Mouse (Mus musculus) heart, embryonic 14.5 days (tissue): ENCODE results near the gene Tmem116. TPM values are rescaled to one million over a fixed set of nuclear protein-coding genes. Genes with fewer than 3 reads are reported as not detected.

Experiments used
- ATAC-seq: fragments of 200-750 bp; cut with Nextera tagmentation; 2 replicates; pipeline ENCODE4 v1.8.0; 2017; ENCODE audit warnings: low read depth, moderate TSS enrichment; ENCODE audit not compliant: insufficient number of reproducible peaks, insufficient read depth, low FRiP score
- H3K27ac ChIP-seq, 2 experiments: fragments of 200-500 bp in 1 of 2; fragments of 300-500 bp in 1 of 2; sonication (generic) in 1 of 2; replicated peaks in 1 of 2; 2 replicates each; pipeline ENCODE4 v1.5.1; 2012 to 2014; ENCODE audit warnings: low read depth in 2 of 2, low read length in 2 of 2, control low read depth in 1 of 2, mild to moderate bottlenecking in 1 of 2, mixed read lengths in 1 of 2; ENCODE audit not compliant: control insufficient read depth in 1 of 2, insufficient read depth in 1 of 2
- H3K27me3 ChIP-seq: fragments of 300-500 bp; sonication (generic); 2 replicates; pipeline ENCODE4 v1.6.1; 2014; ENCODE audit warnings: mild to moderate bottlenecking, low read length, control low read depth; ENCODE audit not compliant: control insufficient read depth, insufficient read depth
- H3K36me3 ChIP-seq: fragments of 300-500 bp; sonication (generic); 2 replicates; pipeline ENCODE4 v1.6.1; 2014; ENCODE audit warnings: mild to moderate bottlenecking, control low read depth, low read length, mixed read lengths; ENCODE audit not compliant: control insufficient read depth, insufficient read depth
- H3K4me1 ChIP-seq, 2 experiments: fragments of 200-500 bp in 1 of 2; fragments of 300-500 bp in 1 of 2; sonication (generic) in 1 of 2; 2 replicates each; pipeline ENCODE4 v1.6.1; 2012 to 2014; ENCODE audit warnings: low read length in 2 of 2, control low read depth in 1 of 2, mixed read lengths in 1 of 2; ENCODE audit not compliant: control insufficient read depth in 2 of 2, insufficient read depth in 2 of 2
- H3K4me2 ChIP-seq: fragments of 300-500 bp; sonication (generic); 2 replicates; pipeline ENCODE4 v1.6.1; 2014; ENCODE audit warnings: mild to moderate bottlenecking, low read length
- H3K4me3 ChIP-seq, 2 experiments: fragments of 200-500 bp in 1 of 2; fragments of 300-500 bp in 1 of 2; sonication (generic) in 1 of 2; 2 replicates each; pipeline ENCODE4 v1.5.1; 2012 to 2014; ENCODE audit warnings: low read length in 2 of 2, mild to moderate bottlenecking in 2 of 2, control low read depth in 1 of 2, low read depth in 1 of 2, moderate library complexity in 1 of 2; ENCODE audit not compliant: control insufficient read depth in 1 of 2, insufficient read depth in 1 of 2
- H3K9ac ChIP-seq: fragments of 300-500 bp; sonication (generic); 2 replicates; pipeline ENCODE4 v1.6.1; 2014; ENCODE audit warnings: mild to moderate bottlenecking, low read length
- H3K9me3 ChIP-seq: fragments of 300-500 bp; sonication (generic); 2 replicates; pipeline ENCODE4 v1.6.1; 2016; ENCODE audit warnings: low read length, control low read depth; ENCODE audit not compliant: control insufficient read depth
- WGBS: fragments of 180-500 bp; shearing (Covaris S2); extraction: QIAGEN DNeasy Blood & Tissue Kit; methylation state at CpG from one replicate; pipeline ENCODE4 v1.1.7; 2014; 5-methylcytosine and 5-hydroxymethylcytosine counted together
- polyA plus RNA-seq: library from polyadenylated mRNA; unstranded; fragments of >200 nt; fragmentation: Nextera tagmentation; extraction: Ambion mirVana; gene quantifications from 2 replicates; pipeline ENCODE4 v1.2.1, GENCODE M21; 2014

Tmem116 gene
- polyA plus RNA-seq, 1 experiment from 2014 or later = 4.2 TPM

DNA sequence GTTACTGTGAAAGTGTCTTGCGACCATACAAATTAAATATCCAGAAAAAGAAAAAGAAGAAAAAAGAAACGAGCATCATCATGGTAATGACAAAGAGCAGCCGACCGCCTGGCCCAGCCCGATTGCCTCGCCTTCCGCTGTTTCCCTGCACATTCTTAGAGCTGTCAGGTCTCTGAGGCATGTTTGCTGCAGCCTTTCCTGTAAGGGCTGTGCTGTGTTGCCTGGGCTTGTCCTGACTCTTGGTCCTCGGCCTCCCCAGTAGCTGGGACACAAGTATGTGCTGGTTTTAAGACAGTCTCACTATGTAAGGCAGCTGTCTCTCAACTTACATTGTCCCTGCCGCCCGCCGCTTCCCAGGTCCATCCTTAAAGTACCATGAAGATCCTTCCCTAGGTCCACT, 12.9 kb upstream of the Tmem116 start:
- no peaks in the 10 kb centered on the region for H3K4me1 ChIP-seq

GRCm38 (mm10) chr5:121443548-121443947, 8.1 kb upstream of the Tmem116 start:
- Histone ChIP-seq H3K9me3 (no peaks in the 10 kb centered on the region), H3K27me3 (no peaks in the 10 kb centered on the region), H3K4me2 (no peak overlapping the region), H3K4me3 (no peak overlapping the region), H3K27ac (no peak overlapping the region), H3K4me1 (no peaks in the 10 kb centered on the region), H3K36me3 (peaks cover 98% of the 10 kb centered on the region), H3K9ac (no peak overlapping the region)
- 93% methylated on average over 3 of the region's 3 CpGs for WGBS
- ATAC-seq = no peak

More for the DNA sequence above, 12.9 kb upstream of the Tmem116 start:
- Histone ChIP-seq H3K4me3 (no peak overlapping the region), H3K36me3 (peaks cover 98% of the 10 kb centered on the region), H3K9ac (no peak overlapping the region), H3K4me2 (no peak overlapping the region), H3K27me3 (no peaks in the 10 kb centered on the region), H3K9me3 (no peaks in the 10 kb centered on the region), H3K27ac (no peak overlapping the region)
- no peak for ATAC-seq
- 88% methylated on average over 11 of the region's 11 CpGs for WGBS

DNA sequence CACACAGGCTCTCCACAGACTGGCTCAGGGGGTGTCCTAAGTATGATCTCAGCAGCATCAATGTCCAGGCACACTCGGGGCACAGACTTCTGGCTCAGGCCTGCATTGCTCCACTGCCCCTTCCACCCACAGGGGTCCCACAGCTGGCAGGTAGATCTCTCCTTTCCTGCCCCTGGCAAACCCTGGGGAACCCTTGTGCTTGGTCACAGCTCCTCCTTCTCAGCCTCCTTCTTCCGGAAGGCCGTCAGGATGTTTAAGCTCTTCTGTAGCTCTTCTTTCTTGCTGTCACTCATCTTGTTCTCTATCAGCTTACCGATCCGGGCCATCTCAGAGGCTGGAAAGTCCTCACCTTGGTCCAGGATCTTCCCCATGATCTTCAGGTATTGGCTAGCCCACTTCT, 6.8 kb upstream of the Tmem116 start:
- no peak overlapping the region for H3K9ac ChIP-seq
- ATAC-seq = no peak
- no peak overlapping the region for H3K27ac ChIP-seq
- no peaks in the 10 kb centered on the region for H3K4me1 ChIP-seq
- H3K27me3 ChIP-seq = no peaks in the 10 kb centered on the region
- H3K4me2 ChIP-seq = no peak overlapping the region
- H3K9me3 ChIP-seq = no peaks in the 10 kb centered on the region
- H3K4me3 ChIP-seq = no peak overlapping the region
- peaks cover 98% of the 10 kb centered on the region for H3K36me3 ChIP-seq
- WGBS = 77% methylated on average over 5 of the region's 5 CpGs

GRCm38 (mm10) chr5:121448450-121448849, 3.2 kb upstream of the Tmem116 start:
- WGBS = 97% methylated on average over 3 of the region's 3 CpGs
- Histone ChIP-seq H3K9ac (no peak overlapping the region), H3K27ac (no peak overlapping the region), H3K4me2 (no peak overlapping the region), H3K4me3 (no peak overlapping the region), H3K27me3 (no peaks in the 10 kb centered on the region), H3K36me3 (peaks cover 67% of the 10 kb centered on the region), H3K4me1 (peaks cover 5 to 11% of the 10 kb centered on the region in 2 experiments), H3K9me3 (no peaks in the 10 kb centered on the region)
- no peak for ATAC-seq

- Histone ChIP-seq H3K36me3 (peaks cover 51% of the 10 kb centered on the region), H3K4me3 (no peak overlapping the region), H3K4me1 (peaks cover 20 to 25% of the 10 kb centered on the region in 2 experiments), H3K27me3 (no peaks in the 10 kb centered on the region), H3K9me3 (no peaks in the 10 kb centered on the region), H3K4me2 (no peak overlapping the region), H3K9ac (no peak overlapping the region), H3K27ac (no peak overlapping the region)
- WGBS = 72% methylated on average over 6 of the region's 6 CpGs
- no peak for ATAC-seq
Measured at GRCm38 (mm10) chr5:121449976-121450375, 1.7 kb upstream of the Tmem116 start.

- Histone ChIP-seq H3K4me3 (no peak overlapping the region), H3K4me2 (peak overlapping the region; percentile 77; the same call in 1 of the 2 replicates), H3K27me3 (no peaks in the 10 kb centered on the region), H3K9me3 (no peaks in the 10 kb centered on the region), H3K4me1 (peaks cover 20 to 25% of the 10 kb centered on the region in 2 experiments), H3K36me3 (peaks cover 46% of the 10 kb centered on the region), H3K27ac (no peak overlapping the region), H3K9ac (no peak overlapping the region)
- 85% methylated on average over 9 of the region's 9 CpGs for WGBS
- ATAC-seq = no peak
Measured at GRCm38 (mm10) chr5:121450476-121450875, 1.2 kb upstream of the Tmem116 start.

DNA sequence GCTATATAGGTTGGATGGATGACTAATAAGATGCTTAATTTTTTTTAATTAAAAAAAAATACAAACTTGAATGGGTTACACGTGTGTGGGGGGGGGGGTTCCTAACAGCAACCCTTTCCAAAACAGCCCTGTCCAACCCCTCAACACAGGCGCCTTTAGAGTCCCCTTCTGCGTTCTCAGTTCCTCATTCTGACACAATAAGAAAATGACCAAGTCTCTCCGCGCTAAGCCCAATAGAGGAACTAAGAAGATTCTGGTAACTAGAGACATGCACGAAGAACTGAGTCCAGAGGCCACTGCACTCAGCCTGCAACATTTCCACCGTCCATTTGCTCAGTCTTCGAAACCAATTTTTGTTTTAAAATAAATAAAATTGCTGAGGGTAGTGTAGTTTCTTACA, 490 bp upstream of the Tmem116 start:
- Histone ChIP-seq H3K4me3 (peak overlapping the region; percentile 72 to 91), H3K9ac (peak overlapping the region; percentile 98), H3K27ac (peak overlapping the region in 1 of 2 experiments; percentile 98; a peak in 2 of 4 replicates), H3K4me2 (peak overlapping the region; percentile 77), H3K4me1 (peaks cover 20 to 25% of the 10 kb centered on the region in 2 experiments), H3K9me3 (no peaks in the 10 kb centered on the region), H3K36me3 (peaks cover 39% of the 10 kb centered on the region), H3K27me3 (no peaks in the 10 kb centered on the region)
- WGBS = 30% methylated on average over 8 of the region's 8 CpGs
- no peak for ATAC-seq
